Mouse (Mus musculus): ENCODE measurements at regions not wholly inside any gene's neighbourhood (a gene's known extent, or its start where the extent isn't known, plus 50 kb on each side); places are given as distances from the start of the nearest gene placed in this dataset.

GRCm38 (mm10) chr7:34567575-34567974, 89.0 kb downstream of the Kctd15 start:
- TF ChIP-seq POLR2A (IDR thresholded peaks at IDR 0.05; ENCODE audit: low read depth, low read length): no peak
- no peak for TF ChIP-seq CTCF (conservative IDR thresholded peaks at IDR 0.05; ENCODE audit: insufficient read depth, insufficient read length, low read depth, low read length)
